Mouse (Mus musculus): ENCODE measurements around the gene Slc35c1. TPM values are rescaled to one million over a fixed set of nuclear protein-coding genes. Genes with fewer than 3 reads are reported as not detected.

Gene Slc35c1
- total RNA-seq, 2 experiments from 2014 or later, result 23.8 to 86.6 TPM

DNA sequence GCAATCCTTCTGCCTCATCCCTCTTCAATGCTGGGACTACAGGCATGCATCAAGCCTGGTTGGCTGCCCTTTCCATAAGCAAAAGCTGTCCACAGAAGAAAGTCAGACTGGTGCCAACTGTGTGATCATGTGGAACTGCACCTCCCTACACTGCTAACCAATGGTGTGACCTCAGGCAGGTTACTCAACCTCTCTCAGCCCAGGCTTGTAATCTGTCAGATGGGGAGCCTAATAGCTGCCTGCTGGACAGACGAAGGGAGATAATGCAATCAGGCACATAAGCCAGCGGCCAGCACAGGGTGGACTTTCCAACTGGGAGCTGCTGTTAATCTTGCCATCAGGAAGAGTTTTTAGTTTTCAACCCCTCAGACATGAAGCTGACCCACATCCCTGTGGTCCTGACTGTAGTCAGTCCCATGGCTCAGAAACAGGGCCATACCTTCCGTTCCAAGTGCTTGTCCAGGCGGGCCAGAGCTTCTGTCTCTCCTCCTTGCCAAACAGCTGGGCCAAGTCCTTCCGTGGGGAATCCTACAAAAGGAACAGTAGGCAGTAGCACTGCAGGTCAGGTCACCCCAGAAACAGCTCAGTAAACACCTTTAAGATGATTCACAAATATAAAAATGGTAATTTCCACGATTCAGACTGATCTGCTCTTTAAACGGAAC, 38.5 kb downstream of the Slc35c1 start:
- ATAC-seq (replicated peaks; ENCODE audit: poor library complexity, severe bottlenecking), result no peak

DNA sequence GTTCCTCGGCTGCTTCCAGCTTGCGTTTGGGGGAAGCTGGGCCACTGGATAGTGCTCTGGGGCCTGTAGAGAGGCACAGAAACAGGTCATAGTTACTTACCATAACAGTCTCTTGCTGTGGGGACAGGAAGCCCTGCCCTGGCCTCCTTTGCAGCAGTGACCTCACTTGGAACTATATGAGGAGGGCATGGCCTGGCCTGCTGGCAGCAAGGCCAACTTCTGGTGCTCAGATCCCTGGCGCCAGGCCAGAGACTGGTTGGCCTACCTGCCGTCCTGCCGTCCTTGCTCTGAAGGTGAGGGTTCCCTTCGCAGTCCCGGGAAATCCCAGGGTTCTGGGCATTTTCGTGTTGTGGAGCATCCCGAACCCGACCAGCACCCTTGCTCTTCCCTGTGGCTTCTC, 48.6 kb downstream of the Slc35c1 start:
- no peak for ATAC-seq (replicated peaks; ENCODE audit: poor library complexity, severe bottlenecking)

DNA sequence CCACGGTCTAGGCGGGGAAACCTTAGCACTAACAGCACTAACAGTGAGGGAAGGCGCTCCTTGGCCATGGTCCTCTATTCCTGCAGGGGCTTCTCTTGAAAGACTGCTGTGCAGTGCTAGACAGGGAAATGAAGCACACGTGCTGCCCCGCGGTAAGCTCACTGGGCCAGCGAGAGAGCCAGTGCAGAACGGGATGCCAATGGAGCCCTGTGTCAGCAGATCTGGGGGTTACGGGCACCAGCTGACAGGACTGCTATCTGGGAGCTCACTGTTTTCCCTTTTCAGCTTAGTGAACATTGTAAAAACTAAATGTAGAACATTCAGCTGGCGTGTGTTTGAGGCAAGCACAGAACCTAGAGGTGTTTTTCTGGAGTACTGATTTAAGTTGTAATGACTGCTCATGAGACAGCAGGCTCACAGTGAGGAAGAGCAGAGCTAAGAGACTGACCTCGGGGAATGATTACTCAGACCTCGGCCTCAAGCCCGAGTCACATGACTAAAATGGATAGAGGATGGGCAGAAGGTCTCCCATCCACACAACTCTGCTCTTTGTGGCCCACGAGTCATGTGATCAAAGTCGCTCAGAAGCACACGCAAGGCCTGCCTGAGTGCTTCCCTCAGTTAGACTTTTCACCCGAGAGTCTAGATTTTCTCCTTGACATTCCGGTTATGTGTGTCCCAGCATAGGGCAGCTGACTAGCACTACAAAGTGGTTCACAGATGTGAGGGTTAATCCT, 51.9 kb downstream of the Slc35c1 start:
- ATAC-seq (replicated peaks; ENCODE audit: poor library complexity, severe bottlenecking), result no peak

GRCm38 (mm10) chr2:92405687-92406086, 54.7 kb downstream of the Slc35c1 start:
- ATAC-seq (replicated peaks; ENCODE audit: poor library complexity, severe bottlenecking), result no peak

GRCm38 (mm10) chr2:92404737-92405136, 55.6 kb downstream of the Slc35c1 start:
- ATAC-seq (replicated peaks; ENCODE audit: poor library complexity, severe bottlenecking), result no peak

GRCm38 (mm10) chr2:92403776-92404319, 56.5 kb downstream of the Slc35c1 start:
- ATAC-seq (replicated peaks; ENCODE audit: poor library complexity, severe bottlenecking), result no peak

Other genes with a start within 250 kb of the Slc35c1 start
- 13.2 and 21.1 TPM in 2 replicates for gene Pex16, start 85.9 kb downstream of the Slc35c1 start, total RNA-seq (2014; fragmentation: Nextera tagmentation)
- 15.3 and 17.0 TPM in 2 replicates for gene Pex16, start 85.9 kb downstream of the Slc35c1 start, total RNA-seq (2017)
- 0.75 and 2.5 TPM in 2 replicates for gene Large2, start 85.7 kb downstream of the Slc35c1 start, total RNA-seq (2014; fragmentation: Nextera tagmentation)
- 0.13 TPM in 1 of 2 replicates, not detected in the other for gene Large2, start 85.7 kb downstream of the Slc35c1 start, total RNA-seq (2017)
- gene 1700029I15Rik, start 78.0 kb downstream of the Slc35c1 start, total RNA-seq (2014; fragmentation: Nextera tagmentation), result 0.24 and 5.1 TPM in 2 replicates
- 0.82 and 3.6 TPM in 2 replicates for gene 1700029I15Rik, start 78.0 kb downstream of the Slc35c1 start, total RNA-seq (2017)
- gene Mapk8ip1, start 59.3 kb downstream of the Slc35c1 start, total RNA-seq (2014; fragmentation: Nextera tagmentation), result not detected in 2 replicates
- gene Mapk8ip1, start 59.3 kb downstream of the Slc35c1 start, total RNA-seq (2017), result not detected in 2 replicates
- 12.3 and 15.8 TPM in 2 replicates for gene Cry2, start 26.5 kb downstream of the Slc35c1 start, total RNA-seq (2014; fragmentation: Nextera tagmentation)
- 8.4 and 8.7 TPM in 2 replicates for gene Cry2, start 26.5 kb downstream of the Slc35c1 start, total RNA-seq (2017)
- gene Chst1, start 139.2 kb upstream of the Slc35c1 start, total RNA-seq (2014; fragmentation: Nextera tagmentation), result 0.21 TPM in 1 of 2 replicates, not detected in the other
- 0.13 TPM in 1 of 2 replicates, not detected in the other for gene Chst1, start 139.2 kb upstream of the Slc35c1 start, total RNA-seq (2017)

Data from granulocyte monocyte progenitor cell, adult 5-6 weeks (primary cell).